Mouse (Mus musculus) small intestine, adult 2 months (tissue): ENCODE data around the gene Nlrp14. TPM values are rescaled to one million over a fixed set of nuclear protein-coding genes. Genes with fewer than 3 reads are reported as not detected.
"Not testable (repeated sequence)": the region's sequence is repeated elsewhere in the genome, so short reads cannot be mapped to it uniquely, and the experiment has no call there.

Experiments
- H3K27ac ChIP-seq: fragments of 200-500 bp; 2 replicates; pipeline ENCODE4 v1.5.1; 2012; ENCODE audit warnings: low read depth, low read length, control low read depth, inconsistent platforms; ENCODE audit not compliant: insufficient read depth
- H3K27me3 ChIP-seq: fragments of 200-500 bp; 2 replicates; pipeline ENCODE4 v1.6.1; 2012; ENCODE audit warnings: mild to moderate bottlenecking, moderate library complexity, low read length, inconsistent platforms; ENCODE audit not compliant: control insufficient read depth, insufficient read depth
- H3K36me3 ChIP-seq: fragments of 200-500 bp; 2 replicates; pipeline ENCODE4 v1.6.1; 2012; ENCODE audit warnings: mild to moderate bottlenecking, low read length, control low read depth, inconsistent platforms; ENCODE audit not compliant: control insufficient read depth, insufficient read depth
- H3K4me1 ChIP-seq: fragments of 200-500 bp; 2 replicates; pipeline ENCODE4 v1.6.1; 2012; ENCODE audit warnings: low read length, inconsistent platforms, mixed read lengths; ENCODE audit not compliant: control insufficient read depth, insufficient read depth, insufficient read length
- H3K4me3 ChIP-seq: fragments of 200-500 bp; 2 replicates; pipeline ENCODE4 v1.5.1; 2012; ENCODE audit warnings: low read depth, mild to moderate bottlenecking, control low read depth, inconsistent platforms, low read length, moderate library complexity
- CTCF ChIP-seq: fragments of 200-500 bp; IDR thresholded peaks from 2 replicates; pipeline ENCODE4 v1.5.1; 2012; ENCODE audit warnings: low read depth, mild to moderate bottlenecking, control low read depth, inconsistent platforms, low read length, moderate library complexity, mixed read lengths; ENCODE audit not compliant: insufficient replicate concordance, insufficient read length; ENCODE audit errors: extremely low read depth
- POLR2A ChIP-seq: fragments of 200-500 bp; IDR thresholded peaks from 2 replicates; pipeline ENCODE4 v1.6.1; 2012; ENCODE audit warnings: low read depth, mild to moderate bottlenecking, control low read depth, inconsistent platforms, low read length, moderate library complexity
- WGBS: fragments of 180-500 bp; shearing (Covaris S2); methylation state at CpG from one replicate; pipeline ENCODE4 v1.1.7; 2018; 5-methylcytosine and 5-hydroxymethylcytosine counted together
- polyA plus RNA-seq: library from polyadenylated mRNA; depleted of rRNA; stranded (reverse); fragments of >200 nt; gene quantifications from 2 replicates; pipeline ENCODE4 v1.2.3, GENCODE M21; 2012; rRNA removed

The Nlrp14 gene
- not detected in 2 replicates for polyA plus RNA-seq

DNA sequence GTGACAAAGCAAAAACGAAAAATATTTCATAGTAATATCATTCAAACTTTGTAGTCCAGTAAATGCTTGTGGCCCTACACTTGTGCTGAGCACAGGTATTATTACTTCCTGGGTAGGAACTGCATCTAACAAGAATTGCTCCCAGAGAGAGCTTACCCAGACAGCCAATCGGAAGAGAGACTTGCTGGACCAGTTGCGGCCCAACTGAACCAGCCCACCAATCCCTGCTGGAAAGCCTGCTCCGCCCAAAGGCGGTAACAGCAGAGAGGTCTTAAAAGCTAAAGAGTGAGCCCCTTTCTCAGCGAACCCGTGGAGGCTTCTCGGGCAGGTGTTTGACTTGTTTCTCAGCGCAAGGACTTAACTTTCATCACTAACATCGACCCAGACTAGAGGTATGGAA lies at the start of gene Nlrp14:
Gene Nlrp14 (plus strand): TSS at position 301 of the 400 bp plus-strand sequence.
- no peak within 1 kb of the TSS for H3K4me3 ChIP-seq
- TF ChIP-seq CTCF, result no peak
- no peak within 1 kb of the TSS for H3K27ac ChIP-seq
- H3K36me3 ChIP-seq, result no peaks in the 10 kb centered on the region
- H3K4me1 ChIP-seq, result no peaks in the 10 kb centered on the region
- WGBS, result 79% methylated on average over 10 of the region's 10 CpGs
- H3K27me3 ChIP-seq, result no peaks in the 10 kb centered on the region

DNA sequence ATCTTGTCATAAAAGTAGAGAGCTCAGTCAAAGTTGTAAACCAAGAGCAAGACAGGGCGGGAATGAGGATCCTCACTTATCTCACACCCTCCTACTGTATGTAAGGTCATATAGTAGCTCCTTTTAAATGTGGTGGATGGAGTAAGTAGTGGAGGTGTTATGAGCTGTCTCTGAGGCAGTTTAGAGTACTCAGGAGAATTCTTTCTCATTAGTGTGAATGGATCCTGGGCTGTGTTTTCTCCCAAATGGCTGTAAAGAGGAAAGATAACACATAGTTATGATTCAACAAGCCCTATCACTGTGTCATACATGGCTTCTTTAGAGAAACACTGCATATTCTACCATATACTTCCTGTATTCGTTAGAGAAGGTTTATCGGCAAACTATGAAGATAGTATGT lies 35.8 kb upstream of the Nlrp14 start, which contains the start of gene Olfr715:
Gene Olfr715 (minus strand): TSS at position 101 of the 400 bp plus-strand sequence.
- not testable (repeated sequence) for H3K4me1 ChIP-seq, H3K27me3 ChIP-seq, H3K36me3 ChIP-seq, H3K4me3 ChIP-seq, H3K27ac ChIP-seq
- WGBS, result 77% methylated on average over 3 of the region's 3 CpGs

DNA sequence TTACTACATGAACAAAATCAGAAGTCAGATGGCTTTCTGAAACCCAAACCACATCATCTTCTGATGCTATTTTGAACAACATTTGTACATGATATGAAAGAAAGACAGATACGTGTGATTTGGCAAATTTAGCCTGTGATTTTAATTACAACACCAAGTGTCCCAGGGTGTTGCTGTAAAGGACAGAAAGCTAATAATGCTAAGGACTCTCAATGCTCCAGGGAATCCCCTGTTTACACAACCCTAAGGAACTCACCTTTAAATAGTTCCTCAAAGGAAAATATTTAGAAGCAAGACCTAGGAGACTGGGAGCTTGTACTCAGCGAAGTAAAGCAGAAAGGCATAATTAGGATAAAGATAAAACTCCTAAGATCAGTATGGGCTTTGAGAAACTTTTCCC lies 28.8 kb upstream of the Nlrp14 start, which contains the start of gene Olfr716:
Gene Olfr716 (plus strand): TSS at position 301 of the 400 bp plus-strand sequence.
- H3K4me3 ChIP-seq, H3K27ac ChIP-seq, H3K4me1 ChIP-seq, H3K36me3 ChIP-seq, H3K27me3 ChIP-seq: not testable (repeated sequence)
- 57% methylated on average over 2 of the region's 2 CpGs for WGBS

DNA sequence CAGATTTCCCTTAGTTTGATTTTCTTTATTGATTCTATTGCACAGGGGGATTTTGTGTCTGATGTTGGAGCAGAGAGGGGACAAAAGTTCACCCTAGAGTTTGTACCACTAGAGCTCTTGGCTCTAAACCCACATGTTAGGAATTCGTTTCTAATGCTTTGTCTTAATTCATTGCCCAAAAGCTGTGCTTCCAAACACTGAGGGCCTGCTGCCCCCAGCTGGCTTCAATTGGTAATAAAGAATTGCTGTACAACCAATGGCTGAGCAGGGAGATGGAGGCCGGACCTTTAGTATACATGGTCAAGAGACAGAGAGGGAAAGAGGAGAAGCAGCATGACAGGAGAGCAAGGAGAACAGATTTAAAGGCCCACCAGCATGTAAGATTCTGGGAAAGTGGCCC lies 13.6 kb downstream of the Nlrp14 start:
- Histone ChIP-seq H3K4me1 (no peaks in the 10 kb centered on the region), H3K27me3 (no peaks in the 10 kb centered on the region; the same call in 1 of the 2 replicates), H3K27ac (no peak overlapping the region), H3K4me3 (no peak overlapping the region), H3K36me3 (no peaks in the 10 kb centered on the region)
- TF ChIP-seq POLR2A, result no peak
- no peak for TF ChIP-seq CTCF
- WGBS, result 25% methylated on average over 2 of the region's 2 CpGs

DNA sequence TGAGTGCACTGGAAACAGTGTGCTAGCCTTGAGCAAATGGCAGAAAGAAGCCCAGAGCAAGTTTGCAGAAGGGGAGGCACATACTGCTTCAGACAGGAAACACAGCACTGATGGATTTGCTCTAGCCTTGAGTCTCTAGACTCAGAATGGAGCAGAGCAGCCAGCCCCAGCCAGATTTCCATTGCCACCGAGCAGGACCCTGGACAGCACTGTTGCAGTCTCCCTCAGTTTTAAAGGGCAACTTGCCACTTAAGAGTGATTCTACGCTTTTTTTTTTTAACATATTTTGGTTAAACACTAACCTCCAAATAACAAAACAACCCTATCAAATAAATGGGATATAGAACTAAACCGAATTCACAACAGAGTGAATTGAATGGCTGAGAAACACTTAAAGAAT lies 35.0 kb downstream of the Nlrp14 start:
- H3K27me3 ChIP-seq, result no peaks in the 10 kb centered on the region
- H3K36me3 ChIP-seq, result no peaks in the 10 kb centered on the region
- H3K4me3 ChIP-seq, result no peak overlapping the region
- H3K27ac ChIP-seq, result no peak overlapping the region
- TF ChIP-seq CTCF (no peak), POLR2A (no peak)
- 29% methylated on average over 3 of the region's 3 CpGs for WGBS
- H3K4me1 ChIP-seq, result no peaks in the 10 kb centered on the region

DNA sequence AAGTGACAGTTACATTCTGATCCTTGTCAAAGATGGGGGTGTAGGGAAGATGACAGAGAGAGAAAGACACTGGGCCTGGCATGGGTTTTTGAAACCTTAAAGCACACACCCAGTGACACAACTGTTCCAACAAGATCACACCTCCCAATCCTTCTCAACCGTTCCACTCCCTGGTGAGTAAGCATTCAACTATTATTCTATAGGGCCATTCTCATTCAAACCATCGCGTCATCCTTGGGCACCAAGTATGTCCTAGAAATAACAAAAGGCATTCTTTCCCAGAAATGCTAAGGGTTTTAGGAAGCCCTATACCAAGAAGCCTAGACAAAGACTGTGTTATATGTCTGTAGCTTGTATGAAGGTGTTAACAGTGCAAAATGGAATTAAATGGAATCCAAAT lies 41.1 kb downstream of the Nlrp14 start:
- no peak overlapping the region for H3K27ac ChIP-seq
- H3K4me1 ChIP-seq, result no peaks in the 10 kb centered on the region
- TF ChIP-seq POLR2A, result no peak
- no peak for TF ChIP-seq CTCF
- peaks cover 9% of the 10 kb centered on the region for H3K27me3 ChIP-seq
- H3K36me3 ChIP-seq, result no peaks in the 10 kb centered on the region
- WGBS, result 89% methylated on average over 3 of the region's 3 CpGs
- no peak overlapping the region for H3K4me3 ChIP-seq

DNA sequence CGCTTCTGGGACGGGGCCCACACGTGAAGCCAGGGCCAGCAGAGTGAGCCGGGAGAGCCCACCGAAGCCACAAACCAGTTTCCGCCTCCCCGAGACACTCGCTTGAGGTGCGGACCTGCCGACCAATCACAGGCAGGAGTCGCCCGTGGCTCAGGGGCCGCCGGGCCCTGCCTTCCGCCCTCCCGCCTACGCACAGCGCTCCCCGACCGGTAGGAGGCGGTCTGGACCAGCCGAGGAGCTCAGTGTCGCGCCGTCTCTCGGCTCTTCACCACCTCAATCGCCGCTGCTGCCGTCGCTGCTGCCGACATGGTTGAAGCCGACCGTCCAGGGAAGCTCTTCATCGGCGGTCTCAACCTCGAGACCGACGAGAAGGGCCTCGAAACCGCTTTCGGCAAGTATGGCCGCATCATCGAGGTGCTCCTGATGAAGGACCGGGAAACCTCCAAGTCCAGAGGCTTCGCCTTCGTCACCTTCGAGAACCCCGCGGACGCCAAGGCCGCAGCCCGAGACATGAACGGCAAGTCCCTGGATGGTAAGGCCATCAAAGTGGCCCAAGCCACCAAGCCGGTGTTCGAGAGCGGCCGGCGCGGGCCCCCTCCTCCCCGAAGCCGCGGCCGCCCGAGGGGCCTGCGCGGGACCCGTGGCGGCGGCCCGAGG lies 42.5 kb downstream of the Nlrp14 start, which contains the start of gene Rbmxl2:
Gene Rbmxl2 (plus strand): TSS at position 242 of the 657 bp plus-strand sequence.
- Histone ChIP-seq H3K4me1 (no peaks in the 10 kb centered on the region), H3K27me3 (peaks cover 9% of the 10 kb centered on the region), H3K4me3 (no peak within 1 kb of the TSS), H3K27ac (no peak within 1 kb of the TSS), H3K36me3 (no peaks in the 10 kb centered on the region)
- WGBS, result 45% methylated on average over 70 of the region's 70 CpGs
- no peak for TF ChIP-seq CTCF
- no peak for TF ChIP-seq POLR2A
